Mouse (Mus musculus): Measurements from ENCODE around the gene Actn3. TPM values are rescaled to one million over a fixed set of nuclear protein-coding genes. Genes with fewer than 3 reads are reported as not detected.
A peak's percentile ranks its signal among the peaks of the same experiment; 100 is the strongest.

Gene Actn3
- total and polyA plus RNA-seq, 2 experiments, result 1.1 TPM; not detected in 1

DNA sequence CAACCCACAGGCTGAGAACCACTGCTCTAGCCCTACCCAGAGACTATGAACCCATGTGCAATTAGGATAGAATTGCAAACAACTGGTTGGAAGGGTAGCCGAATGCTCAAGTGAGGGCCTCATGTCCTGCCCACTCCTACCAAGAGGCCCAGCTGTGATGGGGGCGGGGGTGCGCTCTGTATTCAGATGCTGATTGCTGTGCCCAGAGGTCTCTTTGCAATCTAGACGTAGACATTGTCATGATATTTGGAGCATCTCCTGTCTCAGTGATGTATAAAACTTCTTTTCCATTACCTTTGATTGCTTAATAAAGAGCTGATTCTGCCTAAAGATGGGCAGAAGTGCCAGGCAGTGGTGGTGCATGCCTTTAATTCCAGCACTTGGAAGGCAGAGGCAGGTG, 27.9 kb downstream of the Actn3 start:
- no peak for TF ChIP-seq POLR2A (IDR thresholded peaks at IDR 0.05; ENCODE audit: extremely low read depth, insufficient read depth, low read length)
- TF ChIP-seq CTCF (IDR thresholded peaks at IDR 0.05; ENCODE audit: low read depth, low read length), result no peak
- WGBS, result 88% methylated on average over 4 of the region's 4 CpGs

DNA sequence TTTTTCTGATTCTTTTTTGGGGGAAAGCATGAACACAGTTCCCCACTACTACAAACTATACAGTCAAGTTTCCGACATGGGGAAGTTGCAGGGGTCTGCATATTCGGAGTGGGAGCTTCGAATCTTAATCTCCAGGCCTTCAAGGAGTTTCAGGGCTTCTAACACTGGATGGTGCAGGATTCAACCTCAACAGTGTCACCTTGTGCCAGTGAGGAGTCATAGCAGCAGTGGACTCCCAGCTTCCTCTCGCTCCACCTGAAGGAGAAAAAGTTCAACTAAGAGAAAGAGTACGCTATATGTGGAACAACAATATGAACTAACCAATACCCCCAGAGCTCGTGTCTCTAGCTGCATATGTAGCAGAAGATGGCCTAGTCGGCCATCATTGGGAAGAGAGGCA, 30.2 kb downstream of the Actn3 start:
- H3K27me3 ChIP-seq (ENCODE audit: control insufficient read depth, insufficient read depth, low read length), result no peaks in the 10 kb centered on the region

More for the DNA sequence above, 27.9 kb downstream of the Actn3 start:
- H3K27me3 ChIP-seq (ENCODE audit: control insufficient read depth, insufficient read depth, low read length), result no peaks in the 10 kb centered on the region
- no peak overlapping the region for H3K9ac ChIP-seq (ENCODE audit: low read depth, low read length)
- H3K4me3 ChIP-seq (ENCODE audit: insufficient read depth, low read depth, low read length), result no peak overlapping the region
- no peaks in the 10 kb centered on the region for H3K36me3 ChIP-seq (ENCODE audit: control insufficient read depth, insufficient read depth, low read length)
- no peak overlapping the region for H3K27ac ChIP-seq (replicated peaks; ENCODE audit: insufficient read depth, low read depth, low read length)
- peaks cover 3% of the 10 kb centered on the region; the same call in 1 of the 2 replicates for H3K4me1 ChIP-seq (ENCODE audit: control insufficient read depth, insufficient read depth, low read length)
- no peak for DNase-seq (ENCODE audit: extremely low read depth, low read depth, low spot score)
- no peaks in the 10 kb centered on the region; the same call in 1 of the 2 replicates for H3K79me2 ChIP-seq (ENCODE audit: control insufficient read depth, insufficient read depth, low read length)

DNA sequence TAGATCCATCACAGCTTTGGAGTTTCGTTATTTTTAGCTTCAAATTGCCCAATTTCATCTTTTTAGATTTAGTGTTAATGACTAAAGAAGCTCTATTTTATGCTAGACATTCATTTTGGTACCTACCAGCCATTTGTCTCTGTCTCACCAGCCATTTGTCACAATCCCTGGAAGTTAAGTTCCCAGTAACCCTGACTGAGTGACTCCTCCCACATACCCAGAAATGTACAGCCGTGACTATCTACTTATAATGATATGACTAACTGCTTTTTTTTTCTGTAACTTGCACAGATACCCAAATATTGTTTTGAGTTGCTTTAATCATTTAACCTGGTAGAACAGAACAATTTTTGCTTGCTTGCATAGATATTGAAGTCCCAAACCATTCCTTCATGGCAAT, 31.9 kb downstream of the Actn3 start:
- Histone ChIP-seq H3K4me1 (ENCODE audit: control insufficient read depth, insufficient read depth, low read length) (no peaks in the 10 kb centered on the region), H3K36me3 (ENCODE audit: control insufficient read depth, insufficient read depth, low read length) (no peaks in the 10 kb centered on the region), H3K9ac (ENCODE audit: low read depth, low read length) (no peak overlapping the region), H3K79me2 (ENCODE audit: control insufficient read depth, insufficient read depth, low read length) (no peaks in the 10 kb centered on the region; the same call in 1 of the 2 replicates), H3K27me3 (ENCODE audit: control insufficient read depth, insufficient read depth, low read length) (no peaks in the 10 kb centered on the region), H3K4me3 (ENCODE audit: insufficient read depth, low read depth, low read length) (no peak overlapping the region), H3K27ac (replicated peaks; ENCODE audit: insufficient read depth, low read depth, low read length) (no peak overlapping the region)
- 59% methylated on average over 2 of the region's 2 CpGs for WGBS
- no peak for DNase-seq (ENCODE audit: extremely low read depth, low read depth, low spot score)
- TF ChIP-seq CTCF (IDR thresholded peaks at IDR 0.05; ENCODE audit: low read depth, low read length) (no peak), POLR2A (IDR thresholded peaks at IDR 0.05; ENCODE audit: extremely low read depth, insufficient read depth, low read length) (no peak)

More for the DNA sequence above, 30.2 kb downstream of the Actn3 start:
- TF ChIP-seq POLR2A (IDR thresholded peaks at IDR 0.05; ENCODE audit: extremely low read depth, insufficient read depth, low read length), result no peak
- TF ChIP-seq CTCF (IDR thresholded peaks at IDR 0.05; ENCODE audit: low read depth, low read length), result peak; percentile 77
- H3K4me1 ChIP-seq (ENCODE audit: control insufficient read depth, insufficient read depth, low read length), result no peaks in the 10 kb centered on the region
- H3K9ac ChIP-seq (ENCODE audit: low read depth, low read length), result no peak overlapping the region
- no peaks in the 10 kb centered on the region for H3K36me3 ChIP-seq (ENCODE audit: control insufficient read depth, insufficient read depth, low read length)
- H3K4me3 ChIP-seq (ENCODE audit: insufficient read depth, low read depth, low read length), result no peak overlapping the region
- peak; percentile 68 for DNase-seq (ENCODE audit: extremely low read depth, low read depth, low spot score)
- H3K27ac ChIP-seq (replicated peaks; ENCODE audit: insufficient read depth, low read depth, low read length), result no peak overlapping the region
- WGBS, result 24% methylated on average over 7 of the region's 7 CpGs
- H3K79me2 ChIP-seq (ENCODE audit: control insufficient read depth, insufficient read depth, low read length), result no peaks in the 10 kb centered on the region; the same call in 1 of the 2 replicates

GRCm38 (mm10) chr19:4842611-4843010, 35.1 kb downstream of the Actn3 start:
- Histone ChIP-seq H3K36me3 (ENCODE audit: control insufficient read depth, insufficient read depth, low read length) (no peaks in the 10 kb centered on the region), H3K27ac (replicated peaks; ENCODE audit: insufficient read depth, low read depth, low read length) (no peak overlapping the region), H3K79me2 (ENCODE audit: control insufficient read depth, insufficient read depth, low read length) (peaks cover 4% of the 10 kb centered on the region; the same call in 1 of the 2 replicates), H3K4me3 (ENCODE audit: insufficient read depth, low read depth, low read length) (no peak overlapping the region), H3K27me3 (ENCODE audit: control insufficient read depth, insufficient read depth, low read length) (no peaks in the 10 kb centered on the region), H3K4me1 (ENCODE audit: control insufficient read depth, insufficient read depth, low read length) (peaks cover 2% of the 10 kb centered on the region; the same call in 1 of the 2 replicates), H3K9ac (ENCODE audit: low read depth, low read length) (no peak overlapping the region)
- no peak for DNase-seq (ENCODE audit: extremely low read depth, low read depth, low spot score)
- TF ChIP-seq CTCF (IDR thresholded peaks at IDR 0.05; ENCODE audit: low read depth, low read length) (no peak), POLR2A (IDR thresholded peaks at IDR 0.05; ENCODE audit: extremely low read depth, insufficient read depth, low read length) (no peak)
- 42% methylated on average over 2 of the region's 2 CpGs for WGBS

DNA sequence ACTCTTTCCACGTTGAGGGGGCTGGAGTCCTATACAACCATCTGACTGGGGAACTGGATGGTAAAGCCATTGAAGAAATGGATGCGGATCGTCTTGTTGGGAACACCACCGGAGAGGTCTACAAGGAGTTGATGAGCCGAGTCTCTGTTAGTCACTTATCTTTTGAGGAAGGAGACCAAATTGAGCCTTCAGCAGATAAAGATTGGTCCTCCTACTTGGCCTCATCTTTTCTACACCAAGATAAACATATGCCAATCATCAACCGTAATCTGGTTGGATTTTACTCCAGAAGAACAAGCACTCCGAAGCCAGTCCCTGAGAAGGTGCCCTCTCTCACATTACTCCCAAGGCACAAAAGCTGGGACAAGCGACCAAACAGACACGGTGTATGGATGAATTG, 36.9 kb downstream of the Actn3 start:
- peaks cover 9% of the 10 kb centered on the region; the same call in 1 of the 2 replicates for H3K4me1 ChIP-seq (ENCODE audit: control insufficient read depth, insufficient read depth, low read length)
- H3K79me2 ChIP-seq (ENCODE audit: control insufficient read depth, insufficient read depth, low read length), result peaks cover 4% of the 10 kb centered on the region; the same call in 1 of the 2 replicates
- 80% methylated on average over 9 of the region's 9 CpGs for WGBS
- TF ChIP-seq CTCF (IDR thresholded peaks at IDR 0.05; ENCODE audit: low read depth, low read length) (no peak), POLR2A (IDR thresholded peaks at IDR 0.05; ENCODE audit: extremely low read depth, insufficient read depth, low read length) (no peak)
- no peak overlapping the region for H3K4me3 ChIP-seq (ENCODE audit: insufficient read depth, low read depth, low read length)
- H3K9ac ChIP-seq (ENCODE audit: low read depth, low read length), result no peak overlapping the region
- no peak overlapping the region for H3K27ac ChIP-seq (replicated peaks; ENCODE audit: insufficient read depth, low read depth, low read length)
- H3K27me3 ChIP-seq (ENCODE audit: control insufficient read depth, insufficient read depth, low read length), result no peaks in the 10 kb centered on the region
- DNase-seq (ENCODE audit: extremely low read depth, low read depth, low spot score), result no peak
- H3K36me3 ChIP-seq (ENCODE audit: control insufficient read depth, insufficient read depth, low read length), result no peaks in the 10 kb centered on the region

DNA sequence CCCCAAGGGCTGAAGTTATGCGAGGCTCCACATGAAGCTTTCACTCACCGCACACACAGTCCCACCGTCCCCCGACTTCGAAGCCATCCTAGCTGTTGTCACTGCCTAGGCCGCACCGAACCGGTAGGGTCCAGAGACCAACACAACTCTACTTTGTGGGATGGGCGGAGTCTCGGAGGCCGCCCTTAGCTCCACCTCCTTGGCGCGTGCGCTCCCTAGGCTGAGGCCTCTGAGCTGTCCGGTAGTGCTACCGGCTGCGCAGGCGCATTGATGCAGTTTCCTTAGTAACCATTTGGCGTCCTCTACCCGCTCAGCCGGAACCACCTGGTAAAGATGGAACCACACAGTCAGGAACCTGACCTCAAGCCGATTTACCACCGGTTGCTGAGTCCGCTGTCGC, 38.6 kb downstream of the Actn3 start, which contains the start of the genes Ccs and Ccdc87:
TSS of gene Ccs (minus strand) at position 184 of the 400 bp plus-strand sequence.
TSS of gene Ccdc87 (plus strand) at position 218 of the 400 bp plus-strand sequence.
- peak within 1 kb of the TSS; percentile 92 for H3K27ac ChIP-seq (replicated peaks; ENCODE audit: insufficient read depth, low read depth, low read length)
- peaks cover 18% of the 10 kb centered on the region; the same call in 1 of the 2 replicates for H3K4me1 ChIP-seq (ENCODE audit: control insufficient read depth, insufficient read depth, low read length)
- peak within 1 kb of the TSS; percentile 74 for H3K4me3 ChIP-seq (ENCODE audit: insufficient read depth, low read depth, low read length)
- peak; percentile 92 for DNase-seq (ENCODE audit: extremely low read depth, low read depth, low spot score)
- H3K36me3 ChIP-seq (ENCODE audit: control insufficient read depth, insufficient read depth, low read length), result peaks cover 3% of the 10 kb centered on the region; the same call in 1 of the 2 replicates
- H3K79me2 ChIP-seq (ENCODE audit: control insufficient read depth, insufficient read depth, low read length), result peaks cover 9% of the 10 kb centered on the region; the same call in 1 of the 2 replicates
- no peaks in the 10 kb centered on the region for H3K27me3 ChIP-seq (ENCODE audit: control insufficient read depth, insufficient read depth, low read length)
- H3K9ac ChIP-seq (ENCODE audit: low read depth, low read length), result peak within 1 kb of the TSS; percentile 82
- 1% methylated on average over 25 of the region's 25 CpGs for WGBS
- TF ChIP-seq POLR2A (IDR thresholded peaks at IDR 0.05; ENCODE audit: extremely low read depth, insufficient read depth, low read length) (peak; percentile 94), CTCF (IDR thresholded peaks at IDR 0.05; ENCODE audit: low read depth, low read length) (0 out of 2 replicates have a peak, but pooled peaks have one; percentile 15)
